Comparison of ENCODE assay signal across 23 mouse cellular contexts in the genomic region with DNA sequence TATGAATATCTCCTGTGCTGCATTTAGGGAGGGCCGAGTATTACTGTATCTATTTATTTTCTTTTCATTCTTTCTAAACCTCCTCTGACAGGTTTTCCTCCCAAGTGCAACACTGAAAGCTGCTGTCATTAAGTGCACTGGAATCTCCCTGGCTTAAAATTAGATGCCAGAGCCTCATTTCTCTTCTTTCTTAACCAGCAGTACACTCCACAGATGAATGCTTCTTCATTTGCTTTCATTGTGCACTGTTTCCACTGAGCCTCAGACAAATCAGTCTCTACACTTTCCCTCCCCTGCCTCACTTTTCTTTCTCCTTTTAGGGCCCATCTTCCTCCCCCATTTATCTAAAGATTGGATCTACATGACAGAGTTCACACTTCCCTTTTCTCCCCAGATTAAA. TPM values are rescaled to one million over a fixed set of nuclear protein-coding genes. Genes with fewer than 3 reads are reported as not detected.
"Had no signal": no experiment of that assay in that cellular context is flagged by ENCODE, and none has a peak within 500 bp of the region (broad histone marks: within the 10 kb centered on the region; RNA-seq: fewer than 3 reads in every experiment).

No protein-coding gene starts in this region.

- H3K36me3 ChIP-seq: midbrain, embryonic 10.5 days; midbrain, embryonic 12.5 days; neural tube, embryonic 12.5 days; stomach, embryonic 15.5 days had no signal

- ATAC-seq: midbrain, embryonic 16.5 days had no signal

- H3K9me3 ChIP-seq: midbrain, embryonic 10.5 days; midbrain, embryonic 12.5 days; neural tube, embryonic 12.5 days; stomach, embryonic 15.5 days had no signal

- H3K4me3 ChIP-seq: midbrain, embryonic 10.5 days; midbrain, embryonic 12.5 days; myocyte; neural tube, embryonic 12.5 days; stomach, embryonic 15.5 days had no signal

- H3K27ac ChIP-seq: midbrain, embryonic 10.5 days; midbrain, embryonic 12.5 days; neural tube, embryonic 12.5 days; stomach, embryonic 15.5 days; stomach, postnatal 0 days had no signal

- H3K27me3 ChIP-seq: midbrain, embryonic 12.5 days; neural tube, embryonic 12.5 days; stomach, embryonic 15.5 days had no signal

- H3K4me1 ChIP-seq: midbrain, embryonic 10.5 days; midbrain, embryonic 12.5 days; neural tube, embryonic 12.5 days; stomach, embryonic 15.5 days had no signal

- DNase-seq: lung, adult 18-20 months; lung, embryonic 14.5 days; lung, postnatal 10 days; lung, postnatal 4 days; midbrain, embryonic 14.5 days; right cerebral cortex, postnatal 14 days; thymus, adult 2 months; thymus, postnatal 25 days; thymus, postnatal 4 days had no signal

- H3K9ac ChIP-seq: lung, embryonic 14.5 days; midbrain, embryonic 12.5 days; neural tube, embryonic 12.5 days; stomach, embryonic 15.5 days had no signal

- H3K4me2 ChIP-seq: lung, embryonic 14.5 days; midbrain, embryonic 12.5 days; neural tube, embryonic 12.5 days; stomach, embryonic 15.5 days had no signal

RNA-seq across cellular contexts. Expression of gene A730009L09Rik, which starts 44.9 kb away (rescaled TPM):
- total RNA-seq: megakaryocyte, adult 5-6 weeks; megakaryocyte-erythroid progenitor cell, adult 5-6 weeks; neutrophil, adult 5-6 weeks had no signal
- polyA plus RNA-seq: liver, embryonic 16.5 days; lung, embryonic 14.5 days; lung, embryonic 16.5 days; midbrain, embryonic 10.5 days; midbrain, embryonic 12.5 days; midbrain, embryonic 14.5 days; myocyte; neural tube, embryonic 12.5 days; spleen, adult 2 months; stomach, embryonic 15.5 days; stomach, postnatal 0 days; thymus, adult 2 months; urinary bladder, adult 2 months had no signal
